Mouse (Mus musculus) myocyte (in vitro differentiated cells): ENCODE data around the gene Grik4.

Source experiments
- CEBPB ChIP-seq: IDR thresholded peaks from 2 replicates; pipeline ENCODE4 v1.6.1; 2011; ENCODE audit warnings: mild to moderate bottlenecking, moderate library complexity; ENCODE audit not compliant: poor library complexity, insufficient read depth, severe bottlenecking
- E2F4 ChIP-seq: IDR thresholded peaks from one replicate; pipeline ENCODE4 v1.6.1; 2011; ENCODE audit warnings: mild to moderate bottlenecking, control low read depth, moderate library complexity; ENCODE audit not compliant: insufficient read depth
- MAX ChIP-seq: IDR thresholded peaks from one replicate; pipeline ENCODE4 v1.6.1; 2011; ENCODE audit warnings: low read depth, mild to moderate bottlenecking, control low read depth
- MYOD1 ChIP-seq, 3 experiments: IDR thresholded peaks; one replicate each; pipeline ENCODE4 v1.6.1; 2011; ENCODE audit warnings: control low read depth in 2 of 3, low read depth in 2 of 3, mild to moderate bottlenecking in 2 of 3, moderate library complexity in 1 of 3; ENCODE audit not compliant: insufficient read length in 2 of 3, control insufficient read depth in 1 of 3
- MYOG ChIP-seq, 3 experiments: IDR thresholded peaks; one replicate each; pipeline ENCODE4 v1.6.1; 2011; ENCODE audit warnings: control low read depth in 2 of 3, low read depth in 2 of 3, mild to moderate bottlenecking in 2 of 3; ENCODE audit not compliant: insufficient read length in 2 of 3, control insufficient read depth in 1 of 3, insufficient read depth in 1 of 3
- POLR2A ChIP-seq: IDR thresholded peaks from one replicate; pipeline ENCODE4 v1.6.1; 2011; ENCODE audit warnings: low read depth, mild to moderate bottlenecking, control low read depth, moderate library complexity; ENCODE audit not compliant: insufficient read length
- POLR2AphosphoS2 ChIP-seq: IDR thresholded peaks from one replicate; pipeline ENCODE4 v1.6.1; 2011; ENCODE audit warnings: low read depth, control low read depth; ENCODE audit not compliant: insufficient read length
- REST ChIP-seq: IDR thresholded peaks from one replicate; pipeline ENCODE4 v1.6.1; 2011; ENCODE audit warnings: mild to moderate bottlenecking, control low read depth, moderate library complexity; ENCODE audit not compliant: insufficient read depth, insufficient read length
- TCF12 ChIP-seq: IDR thresholded peaks from one replicate; pipeline ENCODE4 v1.6.1; 2011; ENCODE audit warnings: mild to moderate bottlenecking, control low read depth; ENCODE audit not compliant: poor library complexity, insufficient read depth, severe bottlenecking
- USF1 ChIP-seq: IDR thresholded peaks from one replicate; pipeline ENCODE4 v1.6.1; 2011; ENCODE audit warnings: low read depth, mild to moderate bottlenecking, control low read depth, moderate library complexity

GRCm38 (mm10) chr9:42507709-42508108, 436.6 kb downstream of the Grik4 start, which contains the start of gene Tbcel:
- no peak for TF ChIP-seq POLR2A
- no peak for TF ChIP-seq MAX
- TF ChIP-seq POLR2AphosphoS2 = no peak
- no peak for TF ChIP-seq E2F4
- no peak for TF ChIP-seq TCF12
- TF ChIP-seq USF1 = no peak
- TF ChIP-seq CEBPB = no peak
- no peak for TF ChIP-seq REST
- TF ChIP-seq MYOD1 (IDR thresholded peaks at IDR 0.05; ENCODE audit: control insufficient read depth in 1 of 3, insufficient read length in 2 of 3, low read depth in 2 of 3) = no peak
- TF ChIP-seq MYOG (IDR thresholded peaks at IDR 0.05; ENCODE audit: control insufficient read depth in 1 of 3, insufficient read depth in 1 of 3, insufficient read length in 2 of 3, low read depth in 2 of 3) = no peak
